Mouse (Mus musculus) bone marrow, adult 2 months (tissue): ENCODE data around the gene Olfr545.

Experiments
- CTCF ChIP-seq: fragments of 200-500 bp; IDR thresholded peaks from 2 replicates; pipeline ENCODE4 v1.5.1; 2011; ENCODE audit warnings: low read length, control low read depth; ENCODE audit not compliant: control insufficient read depth, insufficient read depth
- POLR2A ChIP-seq: fragments of 200-500 bp; IDR thresholded peaks from 2 replicates; pipeline ENCODE4 v1.6.1; 2011; ENCODE audit warnings: low read depth, mild to moderate bottlenecking, control low read depth, low read length, borderline replicate concordance; ENCODE audit not compliant: control insufficient read depth

- TF ChIP-seq POLR2A, result no peak
- no peak for TF ChIP-seq CTCF
Observed at GRCm38 (mm10) chr7:102446438-102446837, 52.9 kb downstream of the Olfr545 start.
